Mouse (Mus musculus) embryonic facial prominence, embryonic 13.5 days (tissue): ENCODE data around the gene Medag. TPM values are rescaled to one million over a fixed set of nuclear protein-coding genes. Genes with fewer than 3 reads are reported as not detected.
A peak's percentile ranks its signal among the peaks of the same experiment; 100 is the strongest.

ENCODE experiments used
- ATAC-seq: fragments of 200-750 bp; cut with Nextera tagmentation; 2 replicates; pipeline ENCODE4 v1.8.0; 2017; ENCODE audit warnings: low read depth; ENCODE audit not compliant: insufficient number of reproducible peaks, insufficient read depth, low FRiP score, low TSS enrichment
- H3K27ac ChIP-seq: fragments of 300-500 bp; sonication (generic); 2 replicates; pipeline ENCODE4 v1.5.1; 2015; ENCODE audit warnings: moderate library complexity, mild to moderate bottlenecking, inconsistent platforms
- H3K27me3 ChIP-seq: fragments of 300-500 bp; sonication (generic); 2 replicates; pipeline ENCODE4 v1.6.1; 2015; ENCODE audit warnings: mild to moderate bottlenecking, inconsistent platforms
- H3K36me3 ChIP-seq: fragments of 300-500 bp; sonication (generic); 2 replicates; pipeline ENCODE4 v1.6.1; 2015; ENCODE audit warnings: mild to moderate bottlenecking, inconsistent platforms
- H3K4me1 ChIP-seq: fragments of 300-500 bp; sonication (generic); 2 replicates; pipeline ENCODE4 v1.6.1; 2015; ENCODE audit warnings: inconsistent platforms
- H3K4me2 ChIP-seq: fragments of 300-500 bp; sonication (generic); 2 replicates; pipeline ENCODE4 v1.6.1; 2015; ENCODE audit warnings: moderate library complexity, mild to moderate bottlenecking, inconsistent platforms
- H3K4me3 ChIP-seq: fragments of 300-500 bp; sonication (generic); 2 replicates; pipeline ENCODE4 v1.5.1; 2015; ENCODE audit warnings: mild to moderate bottlenecking, inconsistent platforms
- H3K9ac ChIP-seq: fragments of 300-500 bp; sonication (generic); 2 replicates; pipeline ENCODE4 v1.6.1; 2015; ENCODE audit warnings: mild to moderate bottlenecking, inconsistent platforms
- H3K9me3 ChIP-seq: fragments of 300-500 bp; sonication (generic); 2 replicates; pipeline ENCODE4 v1.6.1; 2016; ENCODE audit warnings: inconsistent platforms
- WGBS: fragments of 180-500 bp; shearing (Covaris S2); methylation state at CpG from one replicate; pipeline ENCODE4 v1.1.7; 2015; ENCODE audit warnings: mixed read lengths; 5-methylcytosine and 5-hydroxymethylcytosine counted together
- polyA plus RNA-seq: library from polyadenylated mRNA; unstranded; fragments of >200 nt; fragmentation: Nextera tagmentation; extraction: Ambion mirVana; gene quantifications from 2 replicates; pipeline ENCODE4 v1.2.1, GENCODE M21; 2015

Gene Medag
- polyA plus RNA-seq: 0.48 and 0.93 TPM in 2 replicates

- Histone ChIP-seq H3K27ac (no peak within 1 kb of the TSS), H3K36me3 (no peaks in the 10 kb centered on the region), H3K4me1 (peaks cover 17% of the 10 kb centered on the region), H3K27me3 (peaks cover 29% of the 10 kb centered on the region), H3K9me3 (peaks cover 3% of the 10 kb centered on the region; the same call in 1 of the 2 replicates), H3K9ac (peak within 1 kb of the TSS; percentile 64), H3K4me3 (peak within 1 kb of the TSS; percentile 41), H3K4me2 (peak within 1 kb of the TSS; percentile 74)
- ATAC-seq: peak; percentile 61; the same call in 1 of the 2 replicates
- 3% methylated on average over 38 of the region's 38 CpGs for WGBS
Observed at GRCm38 (mm10) chr5:149411509-149412193, at the start of gene Medag. Medag (plus strand) TSS chr5:149411749.

GRCm38 (mm10) chr5:149362626-149363025 is 48.9 kb upstream of the Medag start:
- Histone ChIP-seq H3K36me3 (no peaks in the 10 kb centered on the region), H3K9me3 (peaks cover 5% of the 10 kb centered on the region; the same call in 1 of the 2 replicates), H3K27me3 (no peaks in the 10 kb centered on the region; the same call in 1 of the 2 replicates), H3K4me2 (no peak overlapping the region), H3K4me1 (peaks cover 6% of the 10 kb centered on the region), H3K9ac (no peak overlapping the region), H3K4me3 (no peak overlapping the region), H3K27ac (no peak overlapping the region)
- ATAC-seq: no peak
- WGBS: 85% methylated on average over 3 of the region's 3 CpGs

DNA sequence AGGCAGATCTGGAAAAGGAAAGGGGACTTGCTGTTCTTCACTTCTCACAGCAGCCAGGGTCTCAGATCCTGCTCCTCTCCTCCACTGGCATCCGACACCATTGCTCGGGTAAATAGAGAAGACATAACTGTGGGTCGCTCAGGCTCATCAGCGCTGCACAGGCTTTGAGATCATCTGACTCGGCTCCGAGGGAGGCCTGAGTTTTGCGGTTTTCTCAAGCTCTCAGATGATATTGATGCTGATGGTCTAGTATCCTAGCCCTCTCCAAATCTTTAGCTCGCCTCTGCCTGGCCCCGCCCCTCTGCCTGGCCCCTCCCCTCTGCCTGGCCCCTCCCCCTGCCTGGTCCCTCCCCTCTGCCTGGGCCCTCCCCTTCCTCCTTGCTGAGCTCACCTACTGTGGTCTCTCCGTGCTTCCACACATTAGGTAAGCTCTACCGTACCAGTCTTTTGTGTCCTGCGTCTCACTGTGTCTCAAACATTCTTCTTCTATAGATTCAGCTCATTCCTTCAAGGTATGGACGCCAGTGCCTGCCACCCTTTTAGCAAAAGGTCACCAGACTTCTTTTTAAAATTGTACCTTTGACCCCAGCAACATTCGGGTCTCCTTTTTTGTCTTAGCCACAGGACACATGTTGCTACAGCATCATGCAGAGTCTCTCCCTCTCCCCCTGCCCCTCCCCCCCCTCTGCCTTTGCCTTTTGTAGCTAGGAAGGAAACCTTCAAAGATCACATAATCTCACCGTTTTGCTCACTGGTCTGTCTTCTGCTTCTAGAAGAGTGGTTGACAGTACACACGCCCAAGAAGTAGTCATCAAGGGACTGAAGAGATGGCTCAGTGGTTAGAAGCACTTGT is 47.4 kb upstream of the Medag start:
- WGBS: 50% methylated on average over 16 of the region's 16 CpGs
- ATAC-seq: no peak

GRCm38 (mm10) chr5:149367011-149367410 is 44.5 kb upstream of the Medag start:
- no peak for ATAC-seq
- WGBS: 61% methylated on average over 2 of the region's 2 CpGs
- Histone ChIP-seq H3K36me3 (no peaks in the 10 kb centered on the region), H3K4me1 (peaks cover 25% of the 10 kb centered on the region), H3K27ac (no peak overlapping the region), H3K9ac (no peak overlapping the region), H3K27me3 (no peaks in the 10 kb centered on the region; the same call in 1 of the 2 replicates), H3K4me2 (no peak overlapping the region), H3K4me3 (no peak overlapping the region), H3K9me3 (no peaks in the 10 kb centered on the region)

More for the DNA sequence above, 47.4 kb upstream of the Medag start:
- Histone ChIP-seq H3K4me3 (no peak overlapping the region), H3K4me2 (no peak overlapping the region), H3K27me3 (no peaks in the 10 kb centered on the region; the same call in 1 of the 2 replicates), H3K27ac (no peak overlapping the region), H3K36me3 (no peaks in the 10 kb centered on the region), H3K9me3 (peaks cover 5% of the 10 kb centered on the region; the same call in 1 of the 2 replicates), H3K4me1 (peaks cover 15% of the 10 kb centered on the region), H3K9ac (no peak overlapping the region)

DNA sequence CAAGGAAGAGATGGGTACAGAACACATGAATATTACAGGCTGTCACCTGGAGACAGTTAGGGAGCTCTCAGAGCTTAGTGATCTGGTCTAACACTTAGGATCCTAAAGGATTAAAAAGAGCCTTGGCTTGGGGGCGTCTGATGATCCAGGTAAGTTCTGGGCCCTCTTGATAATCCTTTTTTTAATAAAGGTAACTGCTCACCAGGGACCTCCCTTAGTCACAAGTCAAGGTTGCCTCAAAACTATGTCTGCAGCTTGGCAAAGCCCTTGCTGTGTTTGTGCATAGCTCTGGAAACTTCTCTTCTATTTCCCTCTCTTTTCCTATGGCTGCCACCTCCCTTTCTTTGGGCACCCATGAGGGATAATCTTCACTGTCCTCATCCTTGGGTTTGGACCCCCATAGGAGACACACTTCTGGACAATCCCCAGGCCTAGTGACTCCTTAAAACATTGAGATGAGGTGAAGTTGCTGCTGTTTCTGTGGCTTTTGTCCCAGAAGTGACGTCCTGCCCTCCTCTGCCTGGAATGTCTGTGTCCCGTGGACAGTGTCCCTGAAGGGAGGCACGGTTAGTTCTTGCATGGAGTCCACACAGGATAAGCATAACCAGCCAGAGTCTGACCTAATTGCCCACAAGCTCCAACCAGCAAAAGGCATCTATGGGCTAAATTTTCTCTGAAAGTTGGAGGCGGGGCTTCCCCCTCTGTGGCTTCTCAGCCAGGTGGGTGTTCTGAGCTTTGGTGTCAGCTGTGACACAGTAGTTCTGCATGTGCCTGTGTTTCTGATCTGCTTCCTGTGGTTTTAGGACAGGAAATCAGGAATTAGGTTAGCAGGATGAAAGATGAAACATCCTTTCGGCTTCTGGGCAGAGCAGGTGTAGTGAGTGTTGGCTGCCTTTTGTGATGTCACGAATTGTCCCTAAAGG is 43.7 kb upstream of the Medag start:
- H3K9ac ChIP-seq: 0 out of 2 replicates have a peak overlapping the region, but pooled peaks have one; percentile 12
- no peak overlapping the region for H3K4me3 ChIP-seq
- no peak for ATAC-seq
- no peaks in the 10 kb centered on the region for H3K36me3 ChIP-seq
- H3K27ac ChIP-seq: no peak overlapping the region
- no peaks in the 10 kb centered on the region for H3K9me3 ChIP-seq
- no peak overlapping the region for H3K4me2 ChIP-seq
- WGBS: 32% methylated on average over 7 of the region's 7 CpGs
- H3K4me1 ChIP-seq: peaks cover 25% of the 10 kb centered on the region
- peaks cover 3% of the 10 kb centered on the region; the same call in 1 of the 2 replicates for H3K27me3 ChIP-seq

DNA sequence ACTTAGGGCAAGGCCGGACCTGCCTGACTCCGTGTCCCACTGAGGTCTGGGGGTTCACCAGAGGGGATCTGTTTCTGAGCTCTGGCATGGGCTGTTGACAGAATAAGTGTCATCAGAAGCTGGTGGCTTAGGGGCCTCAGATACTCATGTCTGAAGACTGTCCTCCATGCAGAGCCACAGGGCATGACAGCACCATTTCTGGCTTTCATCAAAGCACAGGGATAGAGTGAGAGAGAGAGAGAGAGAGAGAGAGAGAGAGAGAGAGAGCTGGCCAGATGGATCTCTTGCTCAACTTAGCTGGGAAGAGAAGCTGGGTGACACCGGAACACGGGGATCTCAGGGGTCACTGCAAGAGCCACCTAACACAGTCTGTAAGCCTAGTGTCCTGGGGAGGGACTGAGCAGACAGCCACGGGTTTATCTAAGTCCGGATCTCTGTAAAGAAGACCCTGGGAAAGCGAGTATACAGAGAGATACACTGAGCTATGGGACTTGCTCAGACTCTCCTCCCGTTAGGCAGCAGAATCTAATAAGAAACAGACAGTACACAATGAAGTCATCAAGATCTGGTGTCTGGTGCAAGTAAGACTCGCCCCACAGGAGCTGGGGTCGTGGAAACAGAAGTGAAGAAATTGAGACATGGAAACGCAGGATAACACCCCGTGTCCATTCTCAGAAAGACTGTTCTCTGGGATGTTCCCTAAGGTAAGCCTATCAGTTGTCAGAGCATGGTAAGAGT is 42.8 kb upstream of the Medag start:
- 0 out of 2 replicates have a peak, but pooled peaks have one; percentile 54 for ATAC-seq
- H3K4me1 ChIP-seq: peaks cover 32% of the 10 kb centered on the region
- peaks cover 7% of the 10 kb centered on the region; the same call in 1 of the 2 replicates for H3K27me3 ChIP-seq
- H3K27ac ChIP-seq: peak overlapping the region; percentile 60; the same call in 1 of the 2 replicates
- H3K4me2 ChIP-seq: peak overlapping the region; percentile 36
- H3K4me3 ChIP-seq: no peak overlapping the region
- H3K9ac ChIP-seq: 0 out of 2 replicates have a peak overlapping the region, but pooled peaks have one; percentile 28
- no peaks in the 10 kb centered on the region for H3K9me3 ChIP-seq
- H3K36me3 ChIP-seq: no peaks in the 10 kb centered on the region
- WGBS: 29% methylated on average over 12 of the region's 12 CpGs

DNA sequence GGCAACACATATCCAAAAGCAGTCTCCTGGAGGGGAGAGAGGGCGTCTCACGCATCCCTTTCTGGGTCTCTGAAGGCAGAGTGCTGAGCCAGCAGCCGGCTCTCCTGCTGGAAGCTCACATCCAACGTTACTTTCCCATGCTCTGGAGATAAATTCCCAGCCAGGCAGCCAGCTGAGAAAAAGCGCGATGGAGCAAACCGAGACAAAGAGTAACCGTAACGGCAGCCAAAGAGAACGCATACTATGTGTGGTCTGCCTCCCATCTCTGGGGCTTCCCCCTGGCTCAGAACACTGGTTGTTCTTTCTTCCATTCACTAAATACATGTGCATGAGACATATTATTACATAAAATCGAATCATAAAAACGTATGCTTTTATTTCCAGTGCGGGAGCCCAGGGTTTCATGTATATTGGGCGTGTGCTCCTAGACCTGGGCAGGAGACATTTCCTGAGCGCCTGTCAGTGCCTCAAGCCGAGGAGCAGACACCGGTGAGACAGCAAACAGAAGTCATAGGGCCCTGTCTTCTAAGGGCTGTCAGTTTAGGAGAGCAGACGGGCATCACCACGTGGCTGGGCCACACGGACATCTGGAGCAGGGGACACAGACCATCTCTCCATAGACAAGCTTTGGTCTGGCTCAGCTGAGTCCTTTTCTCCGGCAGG is 42.0 kb upstream of the Medag start:
- peaks cover 7% of the 10 kb centered on the region; the same call in 1 of the 2 replicates for H3K27me3 ChIP-seq
- H3K4me3 ChIP-seq: no peak overlapping the region
- WGBS: 48% methylated on average over 21 of the region's 21 CpGs
- H3K4me2 ChIP-seq: peak overlapping the region; percentile 36
- no peak overlapping the region for H3K9ac ChIP-seq
- peak overlapping the region; percentile 60 for H3K27ac ChIP-seq
- no peak for ATAC-seq
- H3K36me3 ChIP-seq: no peaks in the 10 kb centered on the region
- H3K4me1 ChIP-seq: peaks cover 35% of the 10 kb centered on the region
- no peaks in the 10 kb centered on the region for H3K9me3 ChIP-seq

DNA sequence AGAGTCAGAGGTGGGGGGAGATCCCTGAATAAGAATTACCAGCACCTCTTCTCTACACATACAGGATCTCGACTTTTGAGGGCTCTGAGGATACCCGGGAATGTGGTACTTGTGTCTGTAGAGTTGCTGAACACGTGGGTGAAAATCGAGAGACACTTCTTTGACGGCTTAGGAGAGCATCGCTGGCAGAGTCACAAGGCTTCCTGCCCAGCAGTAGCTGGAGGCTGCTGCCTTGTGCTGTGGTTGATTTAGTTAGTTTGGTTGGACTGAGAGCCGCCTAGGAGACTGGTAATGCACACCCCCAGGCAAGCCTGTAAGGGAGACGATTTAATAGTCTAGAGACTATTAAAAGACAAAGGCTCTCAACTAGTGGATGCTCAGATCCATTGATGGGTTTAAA is 39.5 kb upstream of the Medag start:
- Histone ChIP-seq H3K27ac (no peak overlapping the region), H3K9ac (no peak overlapping the region), H3K4me1 (peaks cover 52% of the 10 kb centered on the region), H3K4me2 (no peak overlapping the region), H3K36me3 (no peaks in the 10 kb centered on the region), H3K27me3 (peaks cover 7% of the 10 kb centered on the region; the same call in 1 of the 2 replicates), H3K9me3 (no peaks in the 10 kb centered on the region), H3K4me3 (no peak overlapping the region)
- no peak for ATAC-seq
- 72% methylated on average over 8 of the region's 8 CpGs for WGBS

GRCm38 (mm10) chr5:149373224-149373623 is 38.3 kb upstream of the Medag start:
- WGBS: 38% methylated on average over 9 of the region's 9 CpGs
- H3K27me3 ChIP-seq: 0 out of 2 replicates have a peak, but pooled peaks cover 7% of the 10 kb centered on the region
- ATAC-seq: no peak
- no peaks in the 10 kb centered on the region for H3K36me3 ChIP-seq
- H3K4me3 ChIP-seq: no peak overlapping the region
- no peaks in the 10 kb centered on the region for H3K9me3 ChIP-seq
- no peak overlapping the region for H3K4me2 ChIP-seq
- peaks cover 50% of the 10 kb centered on the region for H3K4me1 ChIP-seq
- H3K27ac ChIP-seq: no peak overlapping the region
- H3K9ac ChIP-seq: no peak overlapping the region

DNA sequence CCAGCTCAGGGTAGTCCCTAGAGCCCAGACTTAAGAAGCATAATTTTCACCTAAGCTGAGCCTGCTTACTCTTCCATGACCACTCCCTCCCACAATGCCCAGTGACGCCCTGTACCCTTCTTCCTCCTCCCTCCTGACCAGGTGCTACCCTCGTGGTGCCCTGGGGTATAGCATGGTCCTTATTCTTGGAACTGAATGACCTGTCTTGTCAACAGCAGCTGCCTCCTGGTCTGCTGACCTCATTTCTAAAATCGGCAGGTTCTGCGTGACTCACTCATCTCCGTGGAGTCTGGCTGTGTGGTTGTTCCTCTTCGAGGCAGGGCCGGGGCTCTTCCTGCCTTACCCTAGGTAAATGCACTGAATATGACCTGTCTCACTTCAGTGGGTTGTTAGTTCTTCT is 37.5 kb upstream of the Medag start:
- no peak overlapping the region for H3K27ac ChIP-seq

More for the DNA sequence above, 37.5 kb upstream of the Medag start:
- Histone ChIP-seq H3K4me1 (peaks cover 48% of the 10 kb centered on the region), H3K9me3 (no peaks in the 10 kb centered on the region), H3K9ac (no peak overlapping the region), H3K4me3 (no peak overlapping the region), H3K4me2 (no peak overlapping the region), H3K27me3 (0 out of 2 replicates have a peak, but pooled peaks cover 7% of the 10 kb centered on the region), H3K36me3 (no peaks in the 10 kb centered on the region)
- no peak for ATAC-seq
- WGBS: 74% methylated on average over 7 of the region's 7 CpGs
